Mouse (Mus musculus) kidney, postnatal 0 days (tissue): Measurements from ENCODE around the gene Zmym6. TPM values are rescaled to one million over a fixed set of nuclear protein-coding genes. Genes with fewer than 3 reads are reported as not detected.

Experiments used
- ATAC-seq: fragments of 200-750 bp; cut with Nextera tagmentation; replicated peaks from 2 replicates; pipeline ENCODE4 v1.8.0; 2017; ENCODE audit warnings: low read depth, moderate number of reproducible peaks, moderate TSS enrichment, moderate library complexity; ENCODE audit not compliant: low FRiP score
- DNase-seq: peaks from one replicate; pipeline ENCODE4 v3.0.0-alpha.2; 2016; ENCODE audit warnings: low spot score
- H3K27ac ChIP-seq: fragments of 300-500 bp; sonication (generic); 2 replicates; pipeline ENCODE4 v1.5.1; 2014; ENCODE audit warnings: mild to moderate bottlenecking
- H3K27me3 ChIP-seq: fragments of 300-500 bp; sonication (generic); 2 replicates; pipeline ENCODE4 v1.6.1; 2014; ENCODE audit warnings: low read length, mixed read lengths; ENCODE audit not compliant: insufficient read depth
- H3K36me3 ChIP-seq: fragments of 300-500 bp; sonication (generic); 2 replicates; pipeline ENCODE4 v1.6.1; 2014; ENCODE audit warnings: low read length, mixed read lengths; ENCODE audit not compliant: insufficient read depth
- H3K4me1 ChIP-seq: fragments of 300-500 bp; sonication (generic); replicated peaks from 2 replicates; pipeline ENCODE4 v1.6.1; 2014; ENCODE audit warnings: antibody characterized with exemption, low read length, mixed read lengths; ENCODE audit not compliant: insufficient read depth
- H3K4me2 ChIP-seq: fragments of 300-500 bp; sonication (generic); 2 replicates; pipeline ENCODE4 v1.6.1; 2014; ENCODE audit warnings: mild to moderate bottlenecking, low read length, moderate library complexity, mixed read lengths
- H3K4me3 ChIP-seq: fragments of 300-500 bp; sonication (generic); replicated peaks from 2 replicates; pipeline ENCODE4 v1.5.1; 2014; ENCODE audit warnings: low read depth, low read length
- H3K9ac ChIP-seq: fragments of 300-500 bp; sonication (generic); 2 replicates; pipeline ENCODE4 v1.6.1; 2014; ENCODE audit warnings: low read depth, low read length
- H3K9me3 ChIP-seq: fragments of 300-500 bp; sonication (generic); replicated peaks from 2 replicates; pipeline ENCODE4 v1.6.1; 2016; ENCODE audit warnings: low read length, inconsistent platforms, mixed read lengths
- CTCF ChIP-seq: IDR thresholded peaks from 2 replicates; pipeline ENCODE4 v1.5.1; 2016; ENCODE audit warnings: antibody characterized with exemption, low read depth, mild to moderate bottlenecking, moderate library complexity
- WGBS: fragments of 180-500 bp; shearing (Covaris S2); extraction: QIAGEN DNeasy Blood & Tissue Kit; methylation state at CpG from one replicate; pipeline ENCODE4 v1.1.7; 2014; 5-methylcytosine and 5-hydroxymethylcytosine counted together
- polyA plus RNA-seq: library from polyadenylated mRNA; unstranded; fragments of >200 nt; fragmentation: Nextera tagmentation; extraction: Ambion mirVana; gene quantifications from 2 replicates; pipeline ENCODE4 v1.2.1, GENCODE M21; 2015

The Zmym6 gene
- polyA plus RNA-seq, result 12.0 and 12.8 TPM in 2 replicates

- under 1% methylated on average over 46 of the region's 46 CpGs for WGBS
- peaks cover 6% of the 10 kb centered on the region; the same call in 1 of the 2 replicates for H3K4me1 ChIP-seq
- peak; percentile 95 for ATAC-seq
Observed at GRCm38 (mm10) chr4:127076875-127077548, at the start of gene Zmym6. Gene Zmym6 (plus strand): TSS chr4:127077383.

GRCm38 (mm10) chr4:127037158-127037557 is 40.0 kb upstream of the Zmym6 start:
- no peak overlapping the region for H3K27ac ChIP-seq
- 79% methylated on average over 3 of the region's 3 CpGs for WGBS
- DNase-seq, result no peak
- TF ChIP-seq CTCF, result no peak
- H3K9ac ChIP-seq, result no peak overlapping the region
- H3K27me3 ChIP-seq, result no peaks in the 10 kb centered on the region
- H3K4me2 ChIP-seq, result no peak overlapping the region
- H3K4me3 ChIP-seq, result no peak overlapping the region
- no peaks in the 10 kb centered on the region for H3K9me3 ChIP-seq
- ATAC-seq, result no peak
- H3K4me1 ChIP-seq, result 0 out of 2 replicates have a peak, but pooled peaks cover 2% of the 10 kb centered on the region
- H3K36me3 ChIP-seq, result peaks cover 54% of the 10 kb centered on the region

More at GRCm38 (mm10) chr4:127076875-127077548, at the start of gene Zmym6:
- H3K27me3 ChIP-seq, result no peaks in the 10 kb centered on the region
- peak within 1 kb of the TSS; percentile 55 for H3K4me3 ChIP-seq
- no peaks in the 10 kb centered on the region for H3K36me3 ChIP-seq
- H3K9ac ChIP-seq, result peak within 1 kb of the TSS; percentile 51
- TF ChIP-seq CTCF, result no peak
- H3K27ac ChIP-seq, result peak within 1 kb of the TSS; percentile 89
- no peaks in the 10 kb centered on the region for H3K9me3 ChIP-seq
- DNase-seq, result peak; percentile 98
- H3K4me2 ChIP-seq, result peak within 1 kb of the TSS; percentile 78

- no peak overlapping the region for H3K9ac ChIP-seq
- H3K27ac ChIP-seq, result no peak overlapping the region
- no peak overlapping the region for H3K4me2 ChIP-seq
- DNase-seq (no peak), ATAC-seq (no peak; the same call in 1 of the 2 replicates)
- 0 out of 2 replicates have a peak, but pooled peaks cover 2% of the 10 kb centered on the region for H3K4me1 ChIP-seq
- no peak overlapping the region for H3K4me3 ChIP-seq
- peaks cover 46% of the 10 kb centered on the region for H3K36me3 ChIP-seq
- WGBS, result 75% methylated on average over 8 of the region's 8 CpGs
- no peaks in the 10 kb centered on the region for H3K27me3 ChIP-seq
- TF ChIP-seq CTCF, result no peak
- no peaks in the 10 kb centered on the region for H3K9me3 ChIP-seq
Observed at GRCm38 (mm10) chr4:127037908-127038827, 39.0 kb upstream of the Zmym6 start.

GRCm38 (mm10) chr4:127038828-127039349 is 38.3 kb upstream of the Zmym6 start:
- no peaks in the 10 kb centered on the region for H3K27me3 ChIP-seq
- no peaks in the 10 kb centered on the region for H3K9me3 ChIP-seq
- H3K4me1 ChIP-seq, result no peaks in the 10 kb centered on the region
- DNase-seq (no peak), ATAC-seq (no peak)
- no peak overlapping the region for H3K9ac ChIP-seq
- H3K4me2 ChIP-seq, result no peak overlapping the region
- peaks cover 40% of the 10 kb centered on the region for H3K36me3 ChIP-seq
- H3K4me3 ChIP-seq, result no peak overlapping the region
- H3K27ac ChIP-seq, result no peak overlapping the region
- TF ChIP-seq CTCF, result no peak
- 91% methylated on average over 3 of the region's 3 CpGs for WGBS

GRCm38 (mm10) chr4:127039871-127040483 is 37.2 kb upstream of the Zmym6 start:
- DNase-seq, result no peak
- peaks cover 38% of the 10 kb centered on the region for H3K36me3 ChIP-seq
- H3K9ac ChIP-seq, result no peak overlapping the region
- no peak overlapping the region for H3K27ac ChIP-seq
- H3K4me3 ChIP-seq, result no peak overlapping the region
- no peaks in the 10 kb centered on the region for H3K27me3 ChIP-seq
- peak; percentile 15; the same call in 1 of the 2 replicates for TF ChIP-seq CTCF
- no peak overlapping the region for H3K4me2 ChIP-seq
- no peaks in the 10 kb centered on the region for H3K9me3 ChIP-seq
- H3K4me1 ChIP-seq, result no peaks in the 10 kb centered on the region
- 70% methylated on average over 3 of the region's 3 CpGs for WGBS
- ATAC-seq, result no peak

- Histone ChIP-seq H3K27ac (no peak overlapping the region), H3K4me3 (no peak overlapping the region), H3K36me3 (peaks cover 23% of the 10 kb centered on the region; the same call in 1 of the 2 replicates), H3K9me3 (no peaks in the 10 kb centered on the region), H3K27me3 (no peaks in the 10 kb centered on the region), H3K9ac (no peak overlapping the region), H3K4me1 (no peaks in the 10 kb centered on the region), H3K4me2 (no peak overlapping the region)
- DNase-seq (no peak), ATAC-seq (no peak)
- 80% methylated on average over 4 of the region's 4 CpGs for WGBS
- TF ChIP-seq CTCF, result no peak
Observed at GRCm38 (mm10) chr4:127043540-127043939, 33.6 kb upstream of the Zmym6 start.
